Mouse (Mus musculus) embryonic fibroblast, embryonic 13.5 days (primary cell): ENCODE data around the gene Olfr503. TPM values are rescaled to one million over a fixed set of nuclear protein-coding genes. Genes with fewer than 3 reads are reported as not detected.
"Not testable (repeated sequence)": the region's sequence is repeated elsewhere in the genome, so short reads cannot be mapped to it uniquely, and the experiment has no call there.

Source experiments
- H3K27ac ChIP-seq: 2 replicates; pipeline ENCODE4 v1.5.1; 2012; ENCODE audit warnings: low read length, control low read depth, inconsistent platforms; ENCODE audit not compliant: insufficient read depth
- H3K4me1 ChIP-seq: 2 replicates; pipeline ENCODE4 v1.6.1; 2011; ENCODE audit warnings: low read length; ENCODE audit not compliant: control insufficient read depth, insufficient read depth
- H3K4me3 ChIP-seq: 2 replicates; pipeline ENCODE4 v1.5.1; 2011; ENCODE audit warnings: mild to moderate bottlenecking, control low read depth, low read length; ENCODE audit not compliant: insufficient read depth
- CTCF ChIP-seq: IDR thresholded peaks from 2 replicates; pipeline ENCODE4 v1.5.1; 2011; ENCODE audit warnings: mild to moderate bottlenecking, control low read depth, low read length, moderate library complexity, borderline replicate concordance; ENCODE audit not compliant: insufficient read depth
- POLR2A ChIP-seq: IDR thresholded peaks from 2 replicates; pipeline ENCODE4 v1.6.1; 2011; ENCODE audit warnings: low read depth, mild to moderate bottlenecking, control low read depth, low read length, moderate library complexity
- polyA plus RNA-seq: library from polyadenylated mRNA; stranded (reverse); fragments of >200 nt; gene quantifications from 2 replicates; pipeline ENCODE4 v1.2.4, GENCODE M21; 2011; ENCODE audit warnings: low read depth; ENCODE audit not compliant: missing spikeins, insufficient read length

Gene Olfr503
- polyA plus RNA-seq, result not detected in 2 replicates

- H3K4me1 ChIP-seq, H3K27ac ChIP-seq, H3K4me3 ChIP-seq: not testable (repeated sequence)
These were observed at the start of gene Olfr503 for GRCm38 (mm10) chr7:108544227-108544626. TSS of gene Olfr503 (plus strand) at chr7:108544527.

- Histone ChIP-seq H3K27ac (no peak within 1 kb of the TSS), H3K4me1 (no peaks in the 10 kb centered on the region), H3K4me3 (no peak within 1 kb of the TSS)
- TF ChIP-seq POLR2A (no peak), CTCF (no peak)
These were observed 19.4 kb upstream of the Olfr503 start, which contains the start of gene Olfr502 for GRCm38 (mm10) chr7:108524965-108525364. TSS of gene Olfr502 (minus strand) at chr7:108525065.

- TF ChIP-seq CTCF (no peak), POLR2A (no peak)
- Histone ChIP-seq H3K27ac (no peak overlapping the region), H3K4me1 (no peaks in the 10 kb centered on the region), H3K4me3 (no peak overlapping the region)
These were observed 1.9 kb upstream of the Olfr503 start for GRCm38 (mm10) chr7:108542416-108542815.

GRCm38 (mm10) chr7:108565693-108566092, 21.4 kb downstream of the Olfr503 start, which contains the start of gene Olfr504:
TSS of gene Olfr504 (minus strand) at chr7:108565793.
- no peaks in the 10 kb centered on the region for H3K4me1 ChIP-seq
- no peak within 1 kb of the TSS for H3K4me3 ChIP-seq
- no peak within 1 kb of the TSS for H3K27ac ChIP-seq
- TF ChIP-seq POLR2A, result no peak
- no peak for TF ChIP-seq CTCF

GRCm38 (mm10) chr7:108589797-108590196, 45.5 kb downstream of the Olfr503 start:
- Histone ChIP-seq H3K4me3 (no peak overlapping the region), H3K27ac (no peak overlapping the region), H3K4me1 (no peaks in the 10 kb centered on the region)
- TF ChIP-seq CTCF (no peak), POLR2A (no peak)

Other genes starting within 250 kb of the Olfr503 start
- gene Olfr491, start 231.1 kb upstream of the Olfr503 start, polyA plus RNA-seq, result not detected in 2 replicates
- not detected in 2 replicates for gene Olfr492, start 220.9 kb upstream of the Olfr503 start, polyA plus RNA-seq
- gene Olfr493, start 197.5 kb upstream of the Olfr503 start, polyA plus RNA-seq, result not detected in 2 replicates
- gene Olfr494, start 179.2 kb upstream of the Olfr503 start, polyA plus RNA-seq, result not detected in 2 replicates
- gene Olfr495, start 151.4 kb upstream of the Olfr503 start, polyA plus RNA-seq, result not detected in 2 replicates
- not detected in 2 replicates for gene Olfr497, start 124.1 kb upstream of the Olfr503 start, polyA plus RNA-seq
- not detected in 2 replicates for gene Olfr498, start 79.2 kb upstream of the Olfr503 start, polyA plus RNA-seq
- gene Olfr502, start 19.5 kb upstream of the Olfr503 start, polyA plus RNA-seq, result not detected in 2 replicates
- gene Olfr504, start 21.3 kb downstream of the Olfr503 start, polyA plus RNA-seq, result not detected in 2 replicates
- not detected in 2 replicates for gene Olfr506, start 66.3 kb downstream of the Olfr503 start, polyA plus RNA-seq
- not detected in 2 replicates for gene Olfr507, start 77.3 kb downstream of the Olfr503 start, polyA plus RNA-seq
- gene Olfr508, start 85.5 kb downstream of the Olfr503 start, polyA plus RNA-seq, result not detected in 2 replicates
- gene Olfr509, start 107.4 kb downstream of the Olfr503 start, polyA plus RNA-seq, result not detected in 2 replicates
- gene Olfr510, start 121.9 kb downstream of the Olfr503 start, polyA plus RNA-seq, result not detected in 2 replicates
- gene Olfr512, start 168.8 kb downstream of the Olfr503 start, polyA plus RNA-seq, result not detected in 2 replicates
- not detected in 2 replicates for gene Olfr513, start 206.4 kb downstream of the Olfr503 start, polyA plus RNA-seq